Mouse (Mus musculus): Measurements from ENCODE around the gene Emc1.

Gene Emc1

GRCm38 (mm10) chr4:139351931-139352711 lies at the start of gene Emc1, which contains the start of the genes Mrto4 and Ubr4:
Emc1 (plus strand) TSS chr4:139352587.
Mrto4 (minus strand) TSS chr4:139352576.
Ubr4 (plus strand) TSS chr4:139352609.
- in situ Hi-C loops (cut with MboI, MseI), result no loop called here

- in situ Hi-C loops (cut with MboI, MseI), result no loop called here
Observed at GRCm38 (mm10) chr4:139305521-139305920, 46.9 kb upstream of the Emc1 start.

- in situ Hi-C loops (cut with MboI, MseI), result no loop called here
Observed at GRCm38 (mm10) chr4:139307916-139308315, 44.5 kb upstream of the Emc1 start.

- in situ Hi-C loops (cut with MboI, MseI), result no loop called here
Observed at GRCm38 (mm10) chr4:139309651-139310050, 42.7 kb upstream of the Emc1 start.

- in situ Hi-C loops (cut with MboI, MseI), result no loop called here
Observed at GRCm38 (mm10) chr4:139310171-139310898, 42.1 kb upstream of the Emc1 start, which contains the start of the genes Pqlc2 and Akr7a5. Pqlc2 (minus strand) TSS chr4:139310708. Akr7a5 (plus strand) TSS chr4:139310744.

GRCm38 (mm10) chr4:139310899-139311701 lies 41.3 kb upstream of the Emc1 start:
- in situ Hi-C loops (cut with MboI, MseI), result no loop called here

- in situ Hi-C loops (cut with MboI, MseI), result no loop called here
Observed at GRCm38 (mm10) chr4:139311707-139312106, 40.7 kb upstream of the Emc1 start.

- in situ Hi-C loops (cut with MboI, MseI), result no loop called here
Observed at GRCm38 (mm10) chr4:139312632-139313031, 39.8 kb upstream of the Emc1 start.

- in situ Hi-C loops (cut with MboI, MseI), result no loop called here
Observed at GRCm38 (mm10) chr4:139318449-139318848, 33.9 kb upstream of the Emc1 start.

GRCm38 (mm10) chr4:139319740-139320139 lies 32.6 kb upstream of the Emc1 start:
- in situ Hi-C loops (cut with MboI, MseI), result no loop called here

- in situ Hi-C loops (cut with MboI, MseI), result no loop called here
Observed at GRCm38 (mm10) chr4:139330605-139331004, 21.8 kb upstream of the Emc1 start.

- in situ Hi-C loops (cut with MboI, MseI), result no loop called here
Observed at GRCm38 (mm10) chr4:139334631-139335295, 17.6 kb upstream of the Emc1 start.

GRCm38 (mm10) chr4:139335507-139335906 lies 16.9 kb upstream of the Emc1 start:
- in situ Hi-C loops (cut with MboI, MseI), result no loop called here

- in situ Hi-C loops (cut with MboI, MseI), result no loop called here
Observed at GRCm38 (mm10) chr4:139336822-139337483, 15.4 kb upstream of the Emc1 start.

GRCm38 (mm10) chr4:139338145-139338544 lies 14.2 kb upstream of the Emc1 start:
- in situ Hi-C loops (cut with MboI, MseI), result no loop called here

GRCm38 (mm10) chr4:139340835-139341234 lies 11.6 kb upstream of the Emc1 start:
- in situ Hi-C loops (cut with MboI, MseI), result no loop called here

GRCm38 (mm10) chr4:139341556-139342233 lies 10.7 kb upstream of the Emc1 start:
- in situ Hi-C loops (cut with MboI, MseI), result no loop called here

- in situ Hi-C loops (cut with MboI, MseI), result no loop called here
Observed at GRCm38 (mm10) chr4:139343718-139344117, 8.7 kb upstream of the Emc1 start.

- in situ Hi-C loops (cut with MboI, MseI), result no loop called here
Observed at GRCm38 (mm10) chr4:139345416-139346019, 6.9 kb upstream of the Emc1 start.

- in situ Hi-C loops (cut with MboI, MseI), result no loop called here
Observed at GRCm38 (mm10) chr4:139352832-139353231, 445 bp downstream of the Emc1 start.
